Comparison of ENCODE assay signal across 8 mouse cellular contexts in genomic region chr12:23189546-23189945, GRCm38 (mm10).
A peak's percentile ranks its signal among the peaks of the same experiment; 100 is the strongest.
DNase-seq lines count a peak whose midpoint lies in the region; ATAC-seq lines count a peak whose summit lies in the region.
"Not testable (repeated sequence)": the region's sequence is repeated elsewhere in the genome, so short reads cannot be mapped to it uniquely, and the experiment has no call there.

No protein-coding gene starts in this region.

- 2% methylated on average over 40 of the region's 42 CpGs for whole genome bisulfite sequencing in forebrain, embryonic 10.5 days
- WGBS in heart, embryonic 13.5 days = under 1% methylated on average over 31 of the region's 42 CpGs
- 1% methylated on average over 41 of the region's 42 CpGs for WGBS in intestine, embryonic 15.5 days
- WGBS in limb, embryonic 11.5 days = 0% methylated on average over 32 of the region's 42 CpGs

- not testable (repeated sequence) for H3K27me3 ChIP-seq in forebrain, embryonic 10.5 days (ENCODE audit: poor library complexity, severe bottlenecking); heart, embryonic 13.5 days (replicated peaks); intestine, embryonic 15.5 days (replicated peaks); limb, embryonic 11.5 days (ENCODE audit: control insufficient read depth, insufficient read depth, low read length)

- H3K9ac ChIP-seq in heart, embryonic 13.5 days = peak overlapping the region; percentile 79
- H3K9ac ChIP-seq in intestine, embryonic 15.5 days = peak overlapping the region; percentile 50
- peak overlapping the region; percentile 59 for H3K9ac ChIP-seq in limb, embryonic 11.5 days (ENCODE audit: low read length)

- peaks cover 20% of the 10 kb centered on the region for H3K9me3 ChIP-seq in forebrain, embryonic 10.5 days
- H3K9me3 ChIP-seq in heart, embryonic 13.5 days; intestine, embryonic 15.5 days; limb, embryonic 11.5 days (ENCODE audit: control insufficient read depth, low read length): not testable (repeated sequence)

- H3K4me3 ChIP-seq in forebrain, embryonic 10.5 days = peak overlapping the region; percentile 59
- peak overlapping the region; percentile 59 for H3K4me3 ChIP-seq in heart, embryonic 13.5 days
- peak overlapping the region; percentile 50 for H3K4me3 ChIP-seq in intestine, embryonic 15.5 days (replicated peaks)
- H3K4me3 ChIP-seq in limb, embryonic 11.5 days (ENCODE audit: low read depth, low read length) = peak overlapping the region; percentile 38

- peak overlapping the region; percentile 81 for H3K27ac ChIP-seq in forebrain, embryonic 10.5 days
- not testable (repeated sequence) for H3K27ac ChIP-seq in heart, embryonic 13.5 days (replicated peaks); intestine, embryonic 15.5 days; limb, embryonic 11.5 days (replicated peaks; ENCODE audit: low read depth, low read length)

- peak; percentile 68 for DNase-seq in adrenal gland, postnatal 10 days
- DNase-seq in forebrain, embryonic 10.5 days (ENCODE audit: extremely low spot score, low spot score) = peak; percentile 42
- peak; percentile 78 for DNase-seq in limb, embryonic 11.5 days (ENCODE audit: low spot score)
- DNase-seq in lung, postnatal 4 days = peak; percentile 27 to 65
- peak; percentile 38 for DNase-seq in retina, postnatal 1 day
- peak; percentile 70 for DNase-seq in yolk sac, embryonic 10.5 days (ENCODE audit: low spot score)

- H3K36me3 ChIP-seq in forebrain, embryonic 10.5 days (replicated peaks); heart, embryonic 13.5 days; intestine, embryonic 15.5 days; limb, embryonic 11.5 days (ENCODE audit: control insufficient read depth, insufficient read depth, low read length): not testable (repeated sequence)

- peak; percentile 46; the same call in 1 of the 2 replicates for ATAC-seq in heart, embryonic 13.5 days (ENCODE audit: extremely low read depth, insufficient number of reproducible peaks, low FRiP score, low TSS enrichment)
- peak; percentile 100 for ATAC-seq in intestine, embryonic 15.5 days
- ATAC-seq in limb, embryonic 11.5 days (ENCODE audit: insufficient number of reproducible peaks, low FRiP score, low TSS enrichment, low read depth) = peak; percentile 77

- H3K4me1 ChIP-seq in forebrain, embryonic 10.5 days; heart, embryonic 13.5 days; intestine, embryonic 15.5 days (replicated peaks); limb, embryonic 11.5 days (ENCODE audit: control insufficient read depth, insufficient read depth, low read length): not testable (repeated sequence)

- peak overlapping the region; percentile 67 for H3K4me2 ChIP-seq in heart, embryonic 13.5 days
- H3K4me2 ChIP-seq in intestine, embryonic 15.5 days (replicated peaks) = peak overlapping the region; percentile 62
- peak overlapping the region; percentile 15; the same call in 1 of the 2 replicates for H3K4me2 ChIP-seq in limb, embryonic 11.5 days (ENCODE audit: low read depth, severe bottlenecking)

Comparison
In these comparisons a context has a peak if more than half of its experiments do, and no peak if none do; other contexts are left out.
1. ATAC-seq: peak in every context shown above with its lines; median percentile 100 in intestine, embryonic 15.5 days; 77 in limb, embryonic 11.5 days; 46 in heart, embryonic 13.5 days.
2. H3K4me2 ChIP-seq: peak in every context shown above with its lines; median percentile 67 in heart, embryonic 13.5 days; 62 in intestine, embryonic 15.5 days; 15 in limb, embryonic 11.5 days.